Mouse (Mus musculus): ENCODE measurements around the gene 1700001P01Rik. TPM values are rescaled to one million over a fixed set of nuclear protein-coding genes. Genes with fewer than 3 reads are reported as not detected.
"Not testable (repeated sequence)": the region's sequence is repeated elsewhere in the genome, so short reads cannot be mapped to it uniquely, and the experiment has no call there.

Gene 1700001P01Rik
- total RNA-seq, 1 experiment from 2014 or later = not detected

DNA sequence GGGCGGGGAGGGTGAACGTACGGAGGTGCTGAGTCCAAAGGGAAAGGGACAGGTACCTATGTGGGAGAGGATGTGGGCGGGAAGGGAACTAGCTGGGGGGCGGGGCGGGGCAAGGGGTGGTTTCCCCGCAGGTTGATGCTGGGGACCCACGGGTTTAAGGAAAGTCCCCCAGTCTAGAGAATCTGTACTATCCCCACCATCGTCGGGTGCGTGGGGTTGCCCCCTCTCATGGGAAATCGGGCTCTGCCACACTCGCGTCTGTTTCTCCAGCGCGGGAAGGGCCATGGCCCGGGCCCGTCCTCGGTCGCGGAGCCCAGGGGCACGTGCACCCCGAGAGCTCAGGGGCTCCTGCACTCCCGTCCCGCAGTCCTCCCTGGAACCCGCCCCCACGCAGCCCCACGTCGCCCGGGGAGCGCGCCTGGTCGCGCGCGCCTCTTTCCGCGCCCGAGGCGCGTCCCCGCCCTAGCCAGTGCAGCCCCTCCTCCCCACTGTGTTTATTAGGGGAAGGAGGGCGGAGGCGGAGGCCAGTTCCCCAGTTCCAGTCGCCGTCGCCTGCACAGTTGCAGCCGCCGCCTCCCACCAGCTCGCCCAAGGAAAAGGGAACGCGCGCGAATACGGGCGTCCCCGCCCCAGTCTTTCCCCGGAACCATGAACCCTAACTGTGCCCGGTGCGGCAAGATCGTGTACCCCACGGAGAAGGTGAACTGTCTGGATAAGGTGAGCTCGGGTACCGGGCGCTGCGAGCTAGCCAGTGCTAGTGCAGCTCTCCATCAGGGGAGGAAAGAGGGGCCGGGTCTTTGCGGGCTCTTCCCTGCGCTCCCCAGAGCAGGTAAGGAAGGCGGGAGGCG, 23.7 kb upstream of the 1700001P01Rik start:
- peak; percentile 84 for ATAC-seq (replicated peaks; ENCODE audit: insufficient number of reproducible peaks, low FRiP score, low TSS enrichment, poor library complexity, severe bottlenecking)

GRCm38 (mm10) chr11:97798782-97799145, 23.0 kb upstream of the 1700001P01Rik start, which contains the start of gene Lasp1:
Gene Lasp1, plus strand, starts transcription at chr11:97799000.
- ATAC-seq (replicated peaks; ENCODE audit: insufficient number of reproducible peaks, low FRiP score, low TSS enrichment, poor library complexity, severe bottlenecking) = 0 out of 2 replicates have a peak, but pooled peaks have one; percentile 32

DNA sequence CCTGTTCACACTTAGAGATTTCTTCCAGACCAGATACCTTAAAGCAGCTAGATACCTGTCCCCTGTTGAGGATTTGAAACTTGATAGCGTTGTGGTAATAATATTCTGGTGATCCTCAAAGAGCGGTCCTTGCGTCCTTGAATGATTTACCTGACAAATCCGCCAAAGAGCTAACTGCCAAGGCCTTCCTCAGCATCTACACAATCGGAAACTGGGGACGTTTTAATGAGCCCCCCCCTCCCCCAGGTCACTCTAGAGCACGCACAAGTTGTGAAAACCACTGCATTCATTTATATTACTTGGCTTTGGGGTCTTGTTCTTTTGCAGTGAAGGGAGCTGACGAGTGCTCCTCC, 22.3 kb upstream of the 1700001P01Rik start:
- no peak for ATAC-seq (replicated peaks; ENCODE audit: insufficient number of reproducible peaks, low FRiP score, low TSS enrichment, poor library complexity, severe bottlenecking)

GRCm38 (mm10) chr11:97797369-97798082, 21.8 kb upstream of the 1700001P01Rik start:
- ATAC-seq (replicated peaks; ENCODE audit: insufficient number of reproducible peaks, low FRiP score, low TSS enrichment, poor library complexity, severe bottlenecking) = no peak

DNA sequence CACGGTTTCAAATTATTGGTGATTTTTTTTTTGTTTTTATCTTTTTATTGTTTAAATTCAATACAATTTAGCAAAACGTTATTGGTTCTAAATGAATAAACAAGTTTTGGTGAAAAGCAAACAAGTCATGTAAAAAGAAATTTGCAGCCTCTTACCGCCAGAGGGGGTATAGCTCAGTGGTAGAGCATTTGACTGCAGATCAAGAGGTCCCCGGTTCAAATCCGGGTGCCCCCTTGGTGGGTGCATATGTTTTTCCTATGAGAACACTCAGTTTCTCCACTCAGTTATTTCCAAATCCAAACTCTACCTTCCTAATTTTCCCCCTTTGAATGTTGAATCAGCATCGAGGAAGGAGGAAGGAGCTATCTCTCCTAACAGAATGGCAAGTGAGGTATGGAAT, 21.2 kb upstream of the 1700001P01Rik start:
- ATAC-seq (replicated peaks; ENCODE audit: insufficient number of reproducible peaks, low FRiP score, low TSS enrichment, poor library complexity, severe bottlenecking) = no peak

DNA sequence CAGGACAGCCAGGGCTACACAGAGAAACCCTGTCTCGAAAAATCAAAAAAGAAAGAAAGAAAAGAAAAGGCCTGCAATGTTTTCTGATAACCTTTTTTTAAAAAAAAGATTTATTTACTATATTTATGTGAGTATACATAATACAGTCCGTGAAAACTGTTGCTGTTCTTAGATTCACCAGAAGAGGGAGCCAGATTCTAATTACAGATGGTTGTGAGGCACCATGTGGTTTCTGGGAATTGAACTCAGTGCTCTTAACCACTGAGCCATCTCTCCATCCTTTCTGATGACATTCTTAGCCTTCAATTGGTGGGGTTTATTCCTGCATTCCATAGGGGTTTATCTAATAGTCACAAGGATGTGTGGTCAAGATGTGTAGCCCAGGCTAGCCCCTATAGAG, 17.4 kb upstream of the 1700001P01Rik start:
- ATAC-seq (replicated peaks; ENCODE audit: insufficient number of reproducible peaks, low FRiP score, low TSS enrichment, poor library complexity, severe bottlenecking) = peak; percentile 66; the same call in 1 of the 2 replicates

GRCm38 (mm10) chr11:97790778-97791438, 15.2 kb upstream of the 1700001P01Rik start:
- ATAC-seq (replicated peaks; ENCODE audit: insufficient number of reproducible peaks, low FRiP score, low TSS enrichment, poor library complexity, severe bottlenecking) = not testable (repeated sequence)

GRCm38 (mm10) chr11:97789727-97790126, 14.0 kb upstream of the 1700001P01Rik start:
- ATAC-seq (replicated peaks; ENCODE audit: insufficient number of reproducible peaks, low FRiP score, low TSS enrichment, poor library complexity, severe bottlenecking) = no peak

DNA sequence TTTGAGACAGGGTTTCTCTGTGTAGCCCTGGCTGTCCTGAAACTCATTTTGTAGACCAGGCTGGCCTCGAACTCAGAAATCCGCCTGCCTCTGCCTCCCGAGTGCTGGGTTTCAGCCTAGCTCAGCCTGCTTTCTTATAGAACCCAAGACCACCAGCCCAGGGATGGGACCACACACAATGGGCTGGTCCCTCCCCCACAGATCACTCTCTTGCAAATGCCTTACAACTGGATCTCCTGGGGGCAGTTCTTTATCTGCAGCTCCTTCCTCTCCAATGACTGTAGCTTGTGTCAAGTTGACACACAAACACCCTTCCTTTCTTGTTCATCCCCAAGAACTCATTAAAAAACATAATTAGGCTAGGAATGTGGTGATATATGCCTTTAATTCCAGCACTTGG, 12.2 kb upstream of the 1700001P01Rik start:
- no peak for ATAC-seq (replicated peaks; ENCODE audit: insufficient number of reproducible peaks, low FRiP score, low TSS enrichment, poor library complexity, severe bottlenecking)

DNA sequence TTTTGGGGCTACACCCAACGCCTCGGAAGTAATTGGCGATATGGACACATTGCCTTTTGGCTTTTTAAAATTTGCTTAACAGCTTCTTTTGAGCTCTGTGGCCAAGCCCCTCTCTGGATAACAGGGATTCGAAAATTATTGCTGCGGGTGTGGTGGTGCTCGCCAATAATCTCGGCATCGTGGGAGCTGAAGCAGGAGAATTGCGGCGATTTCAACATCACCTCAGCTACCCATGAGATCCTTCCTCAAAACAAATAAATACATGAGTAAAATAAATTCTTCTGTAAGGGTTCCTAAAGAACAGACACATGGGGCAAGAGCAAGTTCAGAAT, 6.8 kb upstream of the 1700001P01Rik start:
- no peak for ATAC-seq (replicated peaks; ENCODE audit: insufficient number of reproducible peaks, low FRiP score, low TSS enrichment, poor library complexity, severe bottlenecking)

DNA sequence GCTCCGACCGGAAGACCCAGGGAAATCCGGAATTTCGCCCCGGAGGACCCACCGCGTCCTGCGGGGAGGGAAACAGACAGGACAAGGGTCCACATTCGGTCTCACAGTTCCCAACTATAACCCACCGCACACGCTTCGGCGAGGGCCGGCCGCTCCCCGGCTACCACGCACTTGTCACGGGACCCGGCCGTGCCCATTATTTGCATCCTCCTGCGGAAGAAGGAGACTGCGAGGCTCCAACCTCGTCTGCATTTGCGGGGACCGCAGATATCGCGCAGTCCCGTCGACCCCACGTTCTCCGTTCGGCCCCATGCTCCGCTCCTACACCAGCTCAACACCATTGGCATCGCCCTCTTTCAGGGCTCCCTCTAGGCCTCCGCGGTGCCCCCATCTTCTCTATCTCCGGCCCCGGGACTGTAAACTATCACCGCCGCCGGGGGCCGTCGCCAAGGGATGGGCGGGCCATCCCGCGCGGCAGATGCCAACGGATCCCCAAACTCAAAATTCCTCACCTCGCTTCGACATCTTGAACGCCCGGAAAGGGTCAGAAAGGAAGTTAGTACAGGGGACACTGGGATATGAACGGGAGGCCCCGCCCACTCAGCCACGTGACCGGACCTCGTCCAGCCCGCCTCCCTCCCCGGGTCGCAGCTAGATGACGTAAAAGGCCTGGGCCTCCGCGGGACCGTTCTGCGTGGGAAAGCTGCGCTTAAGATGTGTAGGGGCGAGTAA, 6.3 kb upstream of the 1700001P01Rik start, which contains the start of gene Rpl23:
Gene Rpl23, minus strand, starts transcription at position 606 of the 732 bp plus-strand sequence.
- ATAC-seq (replicated peaks; ENCODE audit: insufficient number of reproducible peaks, low FRiP score, low TSS enrichment, poor library complexity, severe bottlenecking) = peak; percentile 97

GRCm38 (mm10) chr11:97781478-97781831, 5.7 kb upstream of the 1700001P01Rik start:
- ATAC-seq (replicated peaks; ENCODE audit: insufficient number of reproducible peaks, low FRiP score, low TSS enrichment, poor library complexity, severe bottlenecking) = no peak

- ATAC-seq (replicated peaks; ENCODE audit: insufficient number of reproducible peaks, low FRiP score, low TSS enrichment, poor library complexity, severe bottlenecking) = no peak
These were observed 4.4 kb upstream of the 1700001P01Rik start for GRCm38 (mm10) chr11:97779968-97780701.

GRCm38 (mm10) chr11:97778918-97779317, 3.2 kb upstream of the 1700001P01Rik start:
- ATAC-seq (replicated peaks; ENCODE audit: insufficient number of reproducible peaks, low FRiP score, low TSS enrichment, poor library complexity, severe bottlenecking) = no peak

DNA sequence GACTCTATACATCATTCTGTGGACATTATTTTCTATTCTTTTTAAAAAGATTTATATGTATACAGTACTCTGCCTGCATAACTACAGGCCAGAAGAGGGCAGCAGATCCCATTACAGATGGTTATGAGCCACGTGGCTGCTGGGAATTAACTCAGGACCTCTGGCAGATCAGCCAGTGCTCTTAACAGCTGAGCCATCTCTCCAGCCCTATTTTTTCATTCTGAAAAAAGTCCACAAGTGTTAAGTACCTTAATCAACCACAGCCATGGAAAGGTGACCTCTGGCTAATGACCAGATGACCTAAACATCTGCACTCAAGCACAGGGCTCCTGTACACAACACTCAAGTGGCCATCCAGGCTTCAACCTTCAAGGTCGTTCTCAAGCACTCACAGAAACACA, 1.4 kb upstream of the 1700001P01Rik start:
- ATAC-seq (replicated peaks; ENCODE audit: insufficient number of reproducible peaks, low FRiP score, low TSS enrichment, poor library complexity, severe bottlenecking) = no peak

- ATAC-seq (replicated peaks; ENCODE audit: insufficient number of reproducible peaks, low FRiP score, low TSS enrichment, poor library complexity, severe bottlenecking) = no peak
These were observed 895 bp upstream of the 1700001P01Rik start for GRCm38 (mm10) chr11:97776497-97777128.

DNA sequence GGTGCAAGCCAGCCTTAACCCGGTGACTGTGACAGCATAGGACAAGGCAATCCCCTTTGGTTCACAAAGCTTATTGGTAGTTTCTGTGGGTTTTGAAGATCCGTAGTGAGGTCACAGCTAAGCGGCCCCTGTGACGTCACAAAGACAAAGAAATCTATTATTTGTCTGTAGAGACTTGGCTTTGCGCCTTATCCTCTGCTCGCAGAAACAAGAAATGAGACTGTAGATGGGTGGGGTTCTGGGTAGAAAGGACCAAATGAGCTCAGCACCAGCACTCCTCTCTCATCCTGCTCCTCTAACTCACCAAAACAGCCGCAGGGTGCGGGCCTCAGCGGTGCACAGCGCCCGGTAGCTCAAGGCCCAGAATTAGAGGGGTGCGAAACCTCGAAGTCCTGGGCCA, 532 bp downstream of the 1700001P01Rik start:
- ATAC-seq (replicated peaks; ENCODE audit: insufficient number of reproducible peaks, low FRiP score, low TSS enrichment, poor library complexity, severe bottlenecking) = no peak

GRCm38 (mm10) chr11:97771410-97771809, 4.3 kb downstream of the 1700001P01Rik start:
- ATAC-seq (replicated peaks; ENCODE audit: insufficient number of reproducible peaks, low FRiP score, low TSS enrichment, poor library complexity, severe bottlenecking) = peak; percentile 56

Measured in monocyte, adult 5-6 weeks (primary cell).